Mouse (Mus musculus): ENCODE results near the gene Eapp.

- no peak for TF ChIP-seq TAL1 (IDR thresholded peaks at IDR 0.05; ENCODE audit: low read length)
- TF ChIP-seq GATA1 (IDR thresholded peaks at IDR 0.05; ENCODE audit: low read length): no peak
Observed at GRCm38 (mm10) chr12:54665526-54665925, 30.2 kb downstream of the Eapp start.
